Mouse (Mus musculus): Measurements from ENCODE around the gene Chtop.

DNA sequence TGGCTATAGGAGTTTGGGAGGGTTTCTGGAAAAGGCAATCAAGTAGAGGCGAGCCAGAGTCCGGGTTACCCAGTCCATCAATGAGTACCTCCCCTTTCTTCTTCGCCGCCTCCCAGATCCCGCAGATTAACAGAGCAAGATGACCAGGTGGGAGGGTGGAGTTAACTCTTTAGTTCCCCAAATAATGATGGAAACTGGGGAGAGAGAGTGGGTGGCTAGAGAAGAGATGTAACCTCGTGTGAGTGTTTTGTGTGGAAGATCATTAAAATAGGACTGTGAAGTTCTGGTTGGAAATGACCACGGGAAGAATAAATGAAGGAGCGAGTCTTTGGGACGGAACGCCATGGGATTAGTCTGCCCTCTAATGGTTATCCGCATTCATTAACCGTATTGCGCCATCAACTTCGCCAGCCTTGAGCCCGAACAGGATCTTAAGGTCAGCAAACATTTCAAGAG is 43.0 kb downstream of the Chtop start:
- TF ChIP-seq CTCF (IDR thresholded peaks at IDR 0.05; ENCODE audit: low read depth) = peak; percentile 92
- TF ChIP-seq EP300 (optimal IDR thresholded peaks at IDR 0.05) = no peak

All from stomach, postnatal 0 days (tissue).